Mouse (Mus musculus) embryonic facial prominence, embryonic 10.5 days (tissue): ENCODE results near the gene Col9a2. TPM values are rescaled to one million over a fixed set of nuclear protein-coding genes. Genes with fewer than 3 reads are reported as not detected.
A peak's percentile ranks its signal among the peaks of the same experiment; 100 is the strongest.
"Not testable (repeated sequence)": the region's sequence is repeated elsewhere in the genome, so short reads cannot be mapped to it uniquely, and the experiment has no call there.

Experiments used
- DNase-seq: peaks from one replicate; pipeline ENCODE4 v3.0.0-alpha.2; 2017; ENCODE audit warnings: low spot score
- H3K27ac ChIP-seq: fragments of 300-500 bp; sonication (generic); replicated peaks from 2 replicates; pipeline ENCODE4 v1.5.1; 2016; ENCODE audit warnings: mild to moderate bottlenecking
- H3K27me3 ChIP-seq: fragments of 300-500 bp; sonication (generic); replicated peaks from 2 replicates; pipeline ENCODE4 v1.6.1; 2016; ENCODE audit warnings: low read depth, mild to moderate bottlenecking; ENCODE audit not compliant: poor library complexity, severe bottlenecking
- H3K36me3 ChIP-seq: fragments of 300-500 bp; sonication (generic); replicated peaks from 2 replicates; pipeline ENCODE4 v1.6.1; 2016; ENCODE audit warnings: mild to moderate bottlenecking, moderate library complexity
- H3K4me1 ChIP-seq: fragments of 300-500 bp; sonication (generic); 2 replicates; pipeline ENCODE4 v1.6.1; 2016
- H3K4me3 ChIP-seq: fragments of 300-500 bp; sonication (generic); 2 replicates; pipeline ENCODE4 v1.5.1; 2016; ENCODE audit warnings: mild to moderate bottlenecking, moderate library complexity
- H3K9me3 ChIP-seq: fragments of 300-500 bp; sonication (generic); 2 replicates; pipeline ENCODE4 v1.6.1; 2016; ENCODE audit warnings: mild to moderate bottlenecking
- WGBS: fragments of 180-500 bp; shearing (Covaris S2); methylation state at CpG from one replicate; pipeline ENCODE4 v1.1.7; 2016; 5-methylcytosine and 5-hydroxymethylcytosine counted together
- polyA plus RNA-seq: library from polyadenylated mRNA; unstranded; fragments of >200 nt; fragmentation: Nextera tagmentation; extraction: Ambion mirVana; gene quantifications from 2 replicates; pipeline ENCODE4 v1.2.1, GENCODE M21; 2016

The Col9a2 gene
- polyA plus RNA-seq, 1 experiment from 2014 or later = 6.0 TPM

DNA sequence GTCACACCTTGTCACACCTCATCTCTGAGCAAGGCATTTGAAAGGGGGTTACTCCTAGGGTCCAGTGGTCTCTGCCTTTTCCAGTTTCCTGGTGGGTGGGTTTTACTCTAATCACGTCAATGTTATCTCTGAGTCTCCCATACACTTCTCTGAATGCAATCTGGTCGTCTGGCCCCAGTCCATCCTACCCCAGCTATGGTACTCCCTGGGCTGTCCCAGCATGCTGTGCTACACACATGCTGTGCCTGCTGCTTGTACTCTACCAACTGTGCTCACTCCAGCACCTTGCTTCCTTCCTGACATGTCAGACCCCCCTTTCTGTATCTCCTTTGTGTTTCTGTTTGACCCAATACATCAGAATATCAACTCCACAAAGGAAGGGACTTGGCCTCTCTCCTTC, 17.8 kb downstream of the Col9a2 start:
- whole genome bisulfite sequencing = 80% methylated on average over 2 of the region's 2 CpGs

DNA sequence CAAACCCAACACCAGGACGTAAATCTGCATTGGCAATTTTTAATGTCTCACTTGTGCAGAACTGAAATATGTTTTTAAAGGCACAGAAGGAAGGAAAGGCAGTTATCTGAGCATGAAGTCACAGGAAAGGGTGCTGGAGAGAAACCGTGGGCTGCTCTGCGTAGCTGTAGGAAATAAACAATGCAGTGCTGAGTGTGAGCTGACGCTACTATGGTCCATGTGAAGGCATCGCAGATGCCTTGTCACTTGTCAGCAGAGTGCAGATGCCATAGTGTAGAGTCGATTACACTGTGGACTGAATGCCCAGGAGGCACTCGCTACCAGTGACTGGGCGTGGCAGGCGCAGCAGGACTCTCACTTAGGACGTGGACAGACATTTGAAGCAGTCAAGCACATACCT, 20.0 kb downstream of the Col9a2 start:
- H3K9me3 ChIP-seq, H3K27ac ChIP-seq, H3K27me3 ChIP-seq, DNase-seq, H3K4me1 ChIP-seq, H3K4me3 ChIP-seq: not testable (repeated sequence)
- WGBS = 91% methylated on average over 10 of the region's 10 CpGs
- H3K36me3 ChIP-seq = peaks cover 53% of the 10 kb centered on the region

More for the DNA sequence above, 17.8 kb downstream of the Col9a2 start:
- Histone ChIP-seq H3K36me3 (peaks cover 36% of the 10 kb centered on the region), H3K27ac (no peak overlapping the region), H3K4me1 (peaks cover 14% of the 10 kb centered on the region), H3K27me3 (peaks cover 29% of the 10 kb centered on the region), H3K4me3 (no peak overlapping the region), H3K9me3 (no peaks in the 10 kb centered on the region)
- DNase-seq = no peak

GRCm38 (mm10) chr4:121065336-121065735, 26.2 kb downstream of the Col9a2 start:
- Histone ChIP-seq H3K27me3 (no peaks in the 10 kb centered on the region), H3K36me3 (peaks cover 84% of the 10 kb centered on the region)

GRCm38 (mm10) chr4:121074250-121074649, 35.1 kb downstream of the Col9a2 start:
- DNase-seq = no peak
- Histone ChIP-seq H3K9me3 (no peaks in the 10 kb centered on the region), H3K36me3 (peaks cover 89% of the 10 kb centered on the region), H3K27me3 (no peaks in the 10 kb centered on the region), H3K27ac (no peak overlapping the region), H3K4me3 (no peak overlapping the region), H3K4me1 (no peaks in the 10 kb centered on the region)
- WGBS = 89% methylated on average over 4 of the region's 4 CpGs

More at GRCm38 (mm10) chr4:121065336-121065735, 26.2 kb downstream of the Col9a2 start:
- Histone ChIP-seq H3K4me1 (no peaks in the 10 kb centered on the region), H3K27ac (no peak overlapping the region), H3K9me3 (no peaks in the 10 kb centered on the region), H3K4me3 (no peak overlapping the region)
- DNase-seq = no peak
- 90% methylated on average over 2 of the region's 2 CpGs for WGBS

- H3K27me3 ChIP-seq = no peaks in the 10 kb centered on the region
- no peaks in the 10 kb centered on the region for H3K4me1 ChIP-seq
- peaks cover 95% of the 10 kb centered on the region for H3K36me3 ChIP-seq
- WGBS = 85% methylated on average over 3 of the region's 3 CpGs
- H3K9me3 ChIP-seq = no peaks in the 10 kb centered on the region
- no peak overlapping the region for H3K4me3 ChIP-seq
- DNase-seq = no peak
- H3K27ac ChIP-seq = no peak overlapping the region
These were observed 38.9 kb downstream of the Col9a2 start for GRCm38 (mm10) chr4:121077915-121078646.

DNA sequence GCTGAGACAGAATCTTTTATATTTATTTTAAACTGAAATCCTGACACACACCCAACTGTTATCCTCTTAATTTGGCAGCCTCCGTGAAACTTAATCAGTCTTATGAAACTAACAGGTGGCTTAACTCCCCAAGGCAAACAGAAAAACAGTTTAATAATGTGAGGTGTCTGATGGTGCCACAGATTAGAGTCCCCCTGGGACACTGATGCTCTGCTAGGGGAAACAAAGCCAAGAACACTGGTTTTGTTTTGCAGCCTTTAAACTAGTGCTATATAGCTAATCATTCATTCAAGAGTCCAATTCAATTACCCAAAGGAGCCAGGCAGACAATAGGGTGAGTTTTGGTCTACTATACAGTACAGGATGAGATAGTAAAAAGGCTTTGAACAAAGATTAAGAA, 41.2 kb downstream of the Col9a2 start:
- Histone ChIP-seq H3K4me3 (no peak overlapping the region), H3K9me3 (no peaks in the 10 kb centered on the region), H3K27ac (no peak overlapping the region), H3K4me1 (no peaks in the 10 kb centered on the region), H3K27me3 (no peaks in the 10 kb centered on the region), H3K36me3 (peaks cover 99% of the 10 kb centered on the region)
- DNase-seq = no peak
- WGBS = 92% methylated on average over 1 of the region's 1 CpGs

- peaks cover 92% of the 10 kb centered on the region for H3K36me3 ChIP-seq
These were observed 45.3 kb downstream of the Col9a2 start for GRCm38 (mm10) chr4:121084506-121084905.

DNA sequence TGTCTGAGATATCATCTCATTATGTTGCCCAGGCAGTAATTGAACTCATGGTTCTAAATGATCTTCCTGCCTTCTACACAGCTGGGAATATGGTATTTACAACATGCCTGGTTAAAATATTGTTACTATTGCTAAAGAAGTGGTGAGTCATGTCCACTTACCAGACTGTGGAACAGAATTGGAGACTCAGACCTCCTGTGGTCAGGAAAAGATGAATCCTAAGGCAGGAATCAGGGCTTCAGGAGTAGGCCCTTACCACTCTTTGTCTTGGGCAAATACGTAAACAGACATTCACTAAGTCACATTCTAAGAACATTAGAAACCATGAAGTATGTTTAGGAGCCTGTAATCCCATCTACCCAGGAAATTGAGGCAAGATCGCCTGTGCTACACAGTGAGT, 49.5 kb downstream of the Col9a2 start:
- no peaks in the 10 kb centered on the region for H3K4me1 ChIP-seq
- 86% methylated on average over 2 of the region's 2 CpGs for WGBS
- no peak overlapping the region for H3K4me3 ChIP-seq
- no peaks in the 10 kb centered on the region for H3K27me3 ChIP-seq
- no peaks in the 10 kb centered on the region for H3K9me3 ChIP-seq
- no peak overlapping the region for H3K27ac ChIP-seq
- no peak for DNase-seq
- H3K36me3 ChIP-seq = peaks cover 93% of the 10 kb centered on the region

More at GRCm38 (mm10) chr4:121084506-121084905, 45.3 kb downstream of the Col9a2 start:
- DNase-seq = no peak
- Histone ChIP-seq H3K27ac (no peak overlapping the region), H3K4me3 (no peak overlapping the region), H3K9me3 (no peaks in the 10 kb centered on the region), H3K4me1 (no peaks in the 10 kb centered on the region), H3K27me3 (no peaks in the 10 kb centered on the region)

DNA sequence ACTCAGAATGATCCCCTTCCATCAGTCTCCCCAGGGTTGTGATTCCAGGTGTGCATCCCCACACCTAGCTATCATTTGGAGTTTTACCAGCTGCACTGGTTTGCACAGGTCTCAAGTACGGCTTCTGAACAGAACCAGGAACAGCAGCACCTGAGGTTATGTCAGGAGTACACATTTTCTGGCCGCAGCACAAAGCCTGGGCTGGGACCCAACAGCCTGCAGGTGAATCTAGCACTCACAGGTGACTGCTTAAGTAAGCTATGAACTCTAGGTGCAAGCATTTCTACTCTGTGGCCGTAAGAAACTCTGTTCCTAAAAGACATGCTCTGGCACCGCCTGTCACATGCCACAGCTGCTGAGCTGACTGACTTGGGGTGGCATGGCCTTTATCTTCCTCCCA, 51.0 kb downstream of the Col9a2 start:
- no peaks in the 10 kb centered on the region for H3K27me3 ChIP-seq
- no peak overlapping the region for H3K4me3 ChIP-seq
- H3K9me3 ChIP-seq = no peaks in the 10 kb centered on the region
- H3K27ac ChIP-seq = no peak overlapping the region
- no peaks in the 10 kb centered on the region for H3K4me1 ChIP-seq
- 90% methylated on average over 4 of the region's 4 CpGs for WGBS
- DNase-seq = no peak
- H3K36me3 ChIP-seq = peaks cover 93% of the 10 kb centered on the region

GRCm38 (mm10) chr4:121097650-121098378, 58.6 kb downstream of the Col9a2 start, which contains the start of gene Zmpste24:
Zmpste24 (minus strand) TSS chr4:121098241.
- peak within 1 kb of the TSS; percentile 81 for H3K27ac ChIP-seq
- H3K27me3 ChIP-seq = no peaks in the 10 kb centered on the region
- peak within 1 kb of the TSS; percentile 86 for H3K4me3 ChIP-seq
- peaks cover 27% of the 10 kb centered on the region for H3K36me3 ChIP-seq
- H3K9me3 ChIP-seq = no peaks in the 10 kb centered on the region
- DNase-seq = peak; percentile 89
- peaks cover 12% of the 10 kb centered on the region for H3K4me1 ChIP-seq
- WGBS = 0% methylated on average over 39 of the region's 39 CpGs

GRCm38 (mm10) chr4:121103304-121103703, 64.1 kb downstream of the Col9a2 start:
- DNase-seq = no peak
- Histone ChIP-seq H3K4me1 (no peaks in the 10 kb centered on the region), H3K9me3 (no peaks in the 10 kb centered on the region), H3K4me3 (no peak overlapping the region), H3K36me3 (no peaks in the 10 kb centered on the region), H3K27me3 (no peaks in the 10 kb centered on the region), H3K27ac (no peak overlapping the region)
- 87% methylated on average over 4 of the region's 4 CpGs for WGBS
